Mouse (Mus musculus) natural killer cell, adult 2 months (primary cell): ENCODE measurements around the gene Gm5458.
"Not testable (repeated sequence)": the region's sequence is repeated elsewhere in the genome, so short reads cannot be mapped to it uniquely, and the experiment has no call there.

Source experiments
- DNase-seq, 2 experiments: peaks; one replicate each; pipeline ENCODE4 v3.0.0; 2022; ENCODE audit warnings: low spot score in 2 of 2

Gm5458 gene

GRCm38 (mm10) chr14:19602481-19602880 lies at the start of gene Gm5458:
Gene Gm5458, minus strand, starts transcription at chr14:19602581.
- DNase-seq, result not testable (repeated sequence)

- no peak for DNase-seq
These were observed 43.9 kb upstream of the Gm5458 start for GRCm38 (mm10) chr14:19646232-19646631.

GRCm38 (mm10) chr14:19584804-19585667 lies 17.3 kb downstream of the Gm5458 start, which contains the start of gene Gm2237:
Gene Gm2237, minus strand, starts transcription at chr14:19585135.
- peak in 1 of 2 experiments; percentile 33 for DNase-seq

DNA sequence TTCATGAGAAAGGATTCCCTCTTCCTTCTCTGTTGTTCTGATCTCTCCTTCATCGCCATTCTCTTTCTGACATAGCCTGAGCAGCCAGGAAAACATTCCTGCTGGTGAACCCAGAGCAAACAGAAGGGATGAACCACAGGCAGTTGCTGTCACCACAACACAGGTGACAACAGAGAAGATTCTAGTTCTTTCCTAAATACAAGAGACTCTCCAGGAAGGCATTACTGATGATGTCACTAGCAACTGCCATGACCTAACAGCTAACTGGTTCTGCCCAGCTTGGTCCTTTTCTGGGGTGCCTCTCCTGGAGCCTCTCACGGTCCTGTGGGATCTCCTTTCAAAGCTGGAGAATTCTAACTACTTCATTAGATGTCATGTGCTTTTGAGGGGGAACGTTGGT lies 52.5 kb downstream of the Gm5458 start, which contains the start of gene Gm2244:
Gm2244 (minus strand) TSS at position 101 of the 400 bp plus-strand sequence.
- DNase-seq, result not testable (repeated sequence)
